Mouse (Mus musculus) thymus, adult 2 months (tissue): ENCODE results near the gene Dnajc13. TPM values are rescaled to one million over a fixed set of nuclear protein-coding genes. Genes with fewer than 3 reads are reported as not detected.

Experiments used
- DNase-seq: peaks from one replicate; pipeline ENCODE4 v3.0.0; 2021
- H3K27ac ChIP-seq: fragments of 200-500 bp; 2 replicates; pipeline ENCODE4 v1.5.1; 2012; ENCODE audit warnings: low read length, control low read depth; ENCODE audit not compliant: control insufficient read depth, insufficient read depth
- H3K27me3 ChIP-seq: fragments of 200-500 bp; 2 replicates; pipeline ENCODE4 v1.6.1; 2012; ENCODE audit warnings: mild to moderate bottlenecking, low read length, moderate library complexity, mixed read lengths; ENCODE audit not compliant: control insufficient read depth, insufficient read depth
- H3K36me3 ChIP-seq: fragments of 200-500 bp; 2 replicates; pipeline ENCODE4 v1.6.1; 2012; ENCODE audit warnings: mild to moderate bottlenecking, low read length, moderate library complexity; ENCODE audit not compliant: control insufficient read depth, insufficient read depth
- H3K4me1 ChIP-seq: fragments of 200-500 bp; replicated peaks from 2 replicates; pipeline ENCODE4 v1.6.1; 2012; ENCODE audit warnings: low read length; ENCODE audit not compliant: control insufficient read depth, insufficient read depth
- H3K4me3 ChIP-seq: fragments of 200-500 bp; 2 replicates; pipeline ENCODE4 v1.5.1; 2012; ENCODE audit warnings: mild to moderate bottlenecking, low read length, control low read depth, moderate library complexity; ENCODE audit not compliant: control insufficient read depth, insufficient read depth
- CTCF ChIP-seq: fragments of 200-500 bp; IDR thresholded peaks from 2 replicates; pipeline ENCODE4 v1.5.1; 2012; ENCODE audit warnings: mild to moderate bottlenecking, control low read depth, low read length, moderate library complexity, borderline replicate concordance; ENCODE audit not compliant: control insufficient read depth, poor library complexity, insufficient read depth; ENCODE audit errors: extremely low read depth
- POLR2A ChIP-seq: fragments of 200-500 bp; IDR thresholded peaks from 2 replicates; pipeline ENCODE4 v1.6.1; 2012; ENCODE audit warnings: mild to moderate bottlenecking, low read length, control low read depth, moderate library complexity; ENCODE audit not compliant: control insufficient read depth, poor library complexity, insufficient read depth; ENCODE audit errors: extremely low read depth
- WGBS: fragments of 180-500 bp; shearing (Covaris S2); methylation state at CpG from one replicate; pipeline ENCODE4 v1.1.7; 2018; 5-methylcytosine and 5-hydroxymethylcytosine counted together
- polyA plus RNA-seq: library from polyadenylated mRNA; depleted of rRNA; stranded (reverse); fragments of >200 nt; gene quantifications from 2 replicates; pipeline ENCODE4 v1.2.3, GENCODE M21; 2012; rRNA removed

The Dnajc13 gene
- polyA plus RNA-seq, 1 experiment: 59.7 TPM

- H3K27me3 ChIP-seq: no peaks in the 10 kb centered on the region
- DNase-seq: no peak
- TF ChIP-seq POLR2A: no peak
- TF ChIP-seq CTCF: no peak
- no peaks in the 10 kb centered on the region for H3K4me1 ChIP-seq
- WGBS: 94% methylated on average over 2 of the region's 2 CpGs
- no peak overlapping the region for H3K27ac ChIP-seq
- no peaks in the 10 kb centered on the region for H3K36me3 ChIP-seq
- H3K4me3 ChIP-seq: no peak overlapping the region
These were observed 154.1 kb downstream of the Dnajc13 start for GRCm38 (mm10) chr9:104108571-104109143.

- no peak for DNase-seq
- no peak for TF ChIP-seq CTCF
- no peak for TF ChIP-seq POLR2A
- no peak overlapping the region for H3K4me3 ChIP-seq
- no peaks in the 10 kb centered on the region for H3K4me1 ChIP-seq
- H3K36me3 ChIP-seq: no peaks in the 10 kb centered on the region
- 92% methylated on average over 6 of the region's 6 CpGs for WGBS
- H3K27me3 ChIP-seq: no peaks in the 10 kb centered on the region
- no peak overlapping the region for H3K27ac ChIP-seq
These were observed 155.2 kb downstream of the Dnajc13 start for GRCm38 (mm10) chr9:104107482-104107881.

- H3K27ac ChIP-seq: no peak overlapping the region
- no peaks in the 10 kb centered on the region for H3K36me3 ChIP-seq
- WGBS: 93% methylated on average over 9 of the region's 9 CpGs
These were observed 155.8 kb downstream of the Dnajc13 start for GRCm38 (mm10) chr9:104106930-104107329.

GRCm38 (mm10) chr9:104104986-104105385 is 157.7 kb downstream of the Dnajc13 start:
- WGBS: 97% methylated on average over 2 of the region's 2 CpGs
- H3K36me3 ChIP-seq: no peaks in the 10 kb centered on the region
- no peak overlapping the region for H3K27ac ChIP-seq
- no peak for TF ChIP-seq CTCF
- no peak for TF ChIP-seq POLR2A
- H3K4me3 ChIP-seq: no peak overlapping the region
- H3K27me3 ChIP-seq: no peaks in the 10 kb centered on the region
- no peak for DNase-seq
- no peaks in the 10 kb centered on the region for H3K4me1 ChIP-seq

More at GRCm38 (mm10) chr9:104106930-104107329, 155.8 kb downstream of the Dnajc13 start:
- TF ChIP-seq POLR2A: no peak
- no peak for TF ChIP-seq CTCF
- no peak overlapping the region for H3K4me3 ChIP-seq
- H3K27me3 ChIP-seq: no peaks in the 10 kb centered on the region
- no peak for DNase-seq
- H3K4me1 ChIP-seq: no peaks in the 10 kb centered on the region

- no peak for TF ChIP-seq POLR2A
- no peak for TF ChIP-seq CTCF
- no peaks in the 10 kb centered on the region for H3K36me3 ChIP-seq
- H3K27me3 ChIP-seq: no peaks in the 10 kb centered on the region
- H3K4me3 ChIP-seq: no peak overlapping the region
- WGBS: 90% methylated on average over 2 of the region's 2 CpGs
- DNase-seq: no peak
- H3K4me1 ChIP-seq: no peaks in the 10 kb centered on the region
- H3K27ac ChIP-seq: no peak overlapping the region
These were observed 159.8 kb downstream of the Dnajc13 start for GRCm38 (mm10) chr9:104102901-104103300.

GRCm38 (mm10) chr9:104102301-104102700 is 160.4 kb downstream of the Dnajc13 start:
- WGBS: 89% methylated on average over 6 of the region's 6 CpGs
- no peaks in the 10 kb centered on the region for H3K4me1 ChIP-seq
- DNase-seq: no peak
- TF ChIP-seq CTCF: no peak
- TF ChIP-seq POLR2A: no peak
- no peaks in the 10 kb centered on the region for H3K36me3 ChIP-seq
- H3K27me3 ChIP-seq: no peaks in the 10 kb centered on the region
- H3K4me3 ChIP-seq: no peak overlapping the region
- H3K27ac ChIP-seq: no peak overlapping the region

- TF ChIP-seq CTCF: no peak
- no peak for TF ChIP-seq POLR2A
- H3K4me3 ChIP-seq: no peak overlapping the region
- 83% methylated on average over 3 of the region's 3 CpGs for WGBS
- H3K36me3 ChIP-seq: no peaks in the 10 kb centered on the region
- H3K4me1 ChIP-seq: no peaks in the 10 kb centered on the region
- H3K27me3 ChIP-seq: no peaks in the 10 kb centered on the region
- H3K27ac ChIP-seq: no peak overlapping the region
- no peak for DNase-seq
These were observed 161.3 kb downstream of the Dnajc13 start for GRCm38 (mm10) chr9:104101458-104101857.

Other genes starting within 250 kb of the Dnajc13 start
- gene Gm28305, start 222.3 kb downstream of the Dnajc13 start, polyA plus RNA-seq: not detected in 2 replicates
- gene Uba5, start 199.8 kb downstream of the Dnajc13 start, polyA plus RNA-seq: 16.8 and 19.1 TPM in 2 replicates
- gene Acad11, start 199.6 kb downstream of the Dnajc13 start, polyA plus RNA-seq: 21.7 and 22.4 TPM in 2 replicates
- 9.1 and 13.6 TPM in 2 replicates for gene Ackr4, start 136.0 kb downstream of the Dnajc13 start, polyA plus RNA-seq
- gene Acpp, start 74.8 kb upstream of the Dnajc13 start, polyA plus RNA-seq: 9.9 and 11.2 TPM in 2 replicates